Mouse (Mus musculus) retina, postnatal 1 day (tissue): Measurements from ENCODE around the gene Ing4.
"Not testable (repeated sequence)": the region's sequence is repeated elsewhere in the genome, so short reads cannot be mapped to it uniquely, and the experiment has no call there.

Experiments used
- DNase-seq: peaks from one replicate; pipeline ENCODE4 v3.0.0-alpha.2; 2012

Gene Ing4

DNA sequence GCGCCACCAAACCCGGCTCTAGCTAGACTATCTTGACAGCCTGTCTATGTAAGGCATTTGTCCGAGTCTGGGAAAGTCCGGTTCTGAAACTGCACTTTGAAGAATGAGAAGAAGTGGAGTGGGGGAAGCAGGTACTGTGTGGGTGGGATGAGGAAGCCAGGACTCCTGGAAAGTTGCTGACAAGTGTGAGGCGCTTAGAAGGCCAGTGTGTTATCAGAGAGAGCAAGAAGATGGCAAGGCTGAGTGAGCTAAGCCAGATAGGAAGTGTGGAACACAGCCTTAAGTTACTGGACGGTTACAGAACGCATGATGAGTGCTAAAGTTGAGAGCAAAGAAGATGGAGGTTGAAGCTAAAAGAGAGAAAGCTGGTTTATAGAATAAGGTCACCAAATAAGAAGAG is 2.5 kb downstream of the Ing4 start:
- no peak for DNase-seq

DNA sequence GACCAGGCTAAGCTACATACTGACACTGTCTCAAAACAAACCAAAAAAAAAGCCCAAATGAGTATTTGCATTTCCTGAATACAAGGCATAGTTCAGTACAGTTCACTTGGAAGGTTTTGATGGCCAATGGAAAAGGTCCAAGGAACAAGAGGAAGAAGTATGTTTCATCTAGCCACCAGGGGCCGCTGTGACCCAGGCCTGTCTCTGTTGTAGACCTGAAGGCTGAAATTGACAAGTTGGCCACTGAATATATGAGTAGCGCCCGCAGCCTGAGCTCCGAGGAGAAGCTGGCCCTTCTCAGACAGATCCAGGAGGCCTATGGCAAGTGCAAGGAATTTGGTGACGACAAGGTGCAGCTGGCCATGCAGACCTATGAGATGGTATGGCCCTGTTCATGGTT is 7.1 kb downstream of the Ing4 start:
- peak; percentile 89 for DNase-seq

DNA sequence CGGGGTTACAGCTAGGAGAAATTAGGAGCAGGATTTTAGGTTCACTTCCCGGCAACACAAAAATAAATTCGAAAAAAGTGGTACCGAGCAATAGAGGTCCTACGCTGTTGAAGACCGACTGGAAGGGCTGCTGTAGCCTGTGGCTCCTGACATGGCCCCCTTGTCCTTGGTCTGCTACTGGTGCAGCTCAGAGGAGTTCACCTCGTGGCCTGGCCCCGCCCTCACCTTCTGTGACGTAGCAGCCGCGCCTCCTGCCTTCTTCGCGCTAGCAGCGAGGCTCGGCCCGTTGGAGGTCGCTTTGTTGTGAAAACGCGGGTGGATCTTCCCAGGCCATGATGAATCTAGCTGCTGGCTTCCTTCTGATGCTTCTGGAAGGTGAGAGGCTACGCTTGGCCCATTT is 10.1 kb downstream of the Ing4 start, which contains the start of gene Acrbp:
Acrbp (plus strand) TSS at position 12 of the 400 bp plus-strand sequence.
- DNase-seq, result no peak

DNA sequence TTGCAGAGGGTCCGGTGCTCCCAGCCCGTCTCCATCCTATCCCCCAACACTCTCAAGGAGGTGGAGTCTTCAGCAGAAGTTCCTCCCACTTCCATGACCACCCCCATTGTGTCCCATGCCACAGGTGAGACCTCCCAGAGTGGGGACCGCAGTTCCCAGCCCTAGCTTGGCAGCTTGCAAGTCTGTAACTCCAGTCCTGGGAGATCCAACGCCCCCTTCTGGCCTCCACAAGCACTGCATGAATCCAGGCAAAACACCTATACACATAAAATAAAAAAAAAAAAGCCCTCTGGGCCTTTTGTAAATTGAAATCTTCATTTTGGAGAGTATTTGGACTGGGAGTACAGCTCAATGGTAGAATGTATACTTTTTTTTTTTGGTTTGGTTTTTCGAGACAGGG is 11.7 kb downstream of the Ing4 start:
- peak; percentile 42 for DNase-seq

DNA sequence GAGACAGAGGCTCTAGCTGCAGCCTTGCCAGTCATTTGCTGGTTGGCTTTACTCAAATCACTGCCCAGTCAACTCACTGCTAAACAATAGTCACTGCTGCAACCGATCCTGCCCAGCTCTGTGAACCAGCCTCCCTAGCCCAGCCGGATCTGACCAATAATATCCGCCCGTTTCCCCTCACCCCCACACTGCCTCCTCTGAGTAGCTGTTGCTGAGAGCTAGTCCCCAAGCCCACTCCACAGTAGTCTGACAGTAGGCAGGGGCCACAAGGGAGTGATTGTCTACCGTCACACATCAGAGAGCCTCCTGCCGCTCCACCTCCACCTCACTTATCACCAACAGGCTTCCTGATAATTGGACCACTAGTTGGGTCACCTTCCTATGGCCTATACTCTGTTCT is 21.9 kb downstream of the Ing4 start:
- DNase-seq, result peak; percentile 17

DNA sequence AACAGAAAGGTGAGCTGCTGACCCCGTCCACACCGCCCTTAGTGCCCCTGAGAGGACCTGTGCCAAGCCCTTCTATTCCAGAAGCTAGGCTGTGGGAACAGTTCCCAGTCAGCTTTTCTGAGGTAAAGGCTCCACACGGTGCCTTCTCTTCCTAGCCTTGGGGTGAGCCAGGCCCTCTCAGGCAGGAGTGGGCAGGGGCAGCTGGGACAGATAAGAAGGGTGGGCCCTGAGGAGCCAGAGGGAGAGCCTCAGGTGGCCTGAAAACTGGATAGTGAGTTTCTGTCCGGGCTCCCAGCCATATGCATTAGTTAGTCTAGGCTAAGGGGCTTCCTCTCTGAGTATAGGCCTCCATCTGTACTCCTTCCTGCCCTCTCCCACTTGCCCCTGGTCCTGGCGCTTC is 23.0 kb downstream of the Ing4 start:
- no peak for DNase-seq

DNA sequence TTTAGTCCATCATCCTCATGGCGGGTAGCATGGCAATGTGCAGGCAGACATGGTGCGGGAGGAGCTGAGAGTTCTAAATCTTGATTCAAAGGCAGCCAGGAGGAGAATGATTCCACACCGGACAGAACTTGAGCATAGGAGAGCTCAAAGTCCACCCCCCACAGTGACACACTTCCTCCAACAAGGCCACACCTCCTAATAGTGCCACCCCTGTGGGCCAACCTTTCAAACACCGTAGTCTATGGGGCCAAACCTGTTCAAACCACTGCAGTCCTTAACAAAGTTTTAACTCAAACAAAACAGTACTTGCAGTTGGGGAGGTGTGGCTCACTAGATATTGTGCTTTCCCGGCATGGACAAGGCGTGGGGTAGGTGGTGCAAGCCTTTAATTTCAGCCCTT is 24.3 kb downstream of the Ing4 start:
- no peak for DNase-seq

DNA sequence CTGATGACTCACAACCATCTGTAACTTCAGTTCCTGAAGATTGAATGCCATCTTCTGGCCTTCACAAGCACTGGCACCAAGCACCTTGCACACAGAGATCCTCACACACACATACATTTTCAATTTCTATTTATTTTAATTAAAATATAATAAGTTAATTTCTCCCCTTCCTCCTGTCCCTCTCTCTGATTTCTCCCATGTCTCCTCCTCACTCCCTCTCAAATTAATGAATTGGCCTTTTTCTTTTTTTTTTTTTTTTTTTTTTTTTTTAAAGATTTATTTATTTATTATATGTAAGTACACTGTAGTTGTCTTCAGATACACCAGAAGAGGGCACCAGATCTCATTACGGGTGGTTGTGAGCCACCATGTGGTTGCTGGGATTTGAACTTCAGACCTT is 25.7 kb downstream of the Ing4 start:
- not testable (repeated sequence) for DNase-seq

DNA sequence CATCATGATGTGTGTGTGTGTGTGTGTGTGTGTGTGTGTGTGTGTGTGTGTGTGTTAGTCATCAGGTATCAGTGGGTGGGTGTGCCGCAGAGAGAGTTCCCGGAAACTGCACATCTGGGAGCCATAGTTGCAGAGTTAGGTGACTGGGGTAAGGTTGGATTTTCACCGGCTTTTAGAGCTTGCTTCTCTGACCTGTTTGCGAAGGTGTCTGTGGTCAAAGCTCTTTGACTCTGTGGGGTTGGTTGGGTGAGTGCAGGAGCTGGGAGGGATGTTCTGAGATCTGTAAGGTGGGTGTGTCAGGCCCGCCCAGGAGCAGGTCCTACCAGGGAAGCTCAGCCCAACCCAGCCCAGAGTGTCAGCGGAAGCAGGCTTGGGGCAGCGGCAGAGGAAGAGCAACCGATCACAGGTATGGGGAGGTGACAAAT is 28.0 kb downstream of the Ing4 start, which contains the start of gene Lpar5:
Lpar5 (plus strand) TSS at position 350 of the 425 bp plus-strand sequence.
- DNase-seq, result no peak

DNA sequence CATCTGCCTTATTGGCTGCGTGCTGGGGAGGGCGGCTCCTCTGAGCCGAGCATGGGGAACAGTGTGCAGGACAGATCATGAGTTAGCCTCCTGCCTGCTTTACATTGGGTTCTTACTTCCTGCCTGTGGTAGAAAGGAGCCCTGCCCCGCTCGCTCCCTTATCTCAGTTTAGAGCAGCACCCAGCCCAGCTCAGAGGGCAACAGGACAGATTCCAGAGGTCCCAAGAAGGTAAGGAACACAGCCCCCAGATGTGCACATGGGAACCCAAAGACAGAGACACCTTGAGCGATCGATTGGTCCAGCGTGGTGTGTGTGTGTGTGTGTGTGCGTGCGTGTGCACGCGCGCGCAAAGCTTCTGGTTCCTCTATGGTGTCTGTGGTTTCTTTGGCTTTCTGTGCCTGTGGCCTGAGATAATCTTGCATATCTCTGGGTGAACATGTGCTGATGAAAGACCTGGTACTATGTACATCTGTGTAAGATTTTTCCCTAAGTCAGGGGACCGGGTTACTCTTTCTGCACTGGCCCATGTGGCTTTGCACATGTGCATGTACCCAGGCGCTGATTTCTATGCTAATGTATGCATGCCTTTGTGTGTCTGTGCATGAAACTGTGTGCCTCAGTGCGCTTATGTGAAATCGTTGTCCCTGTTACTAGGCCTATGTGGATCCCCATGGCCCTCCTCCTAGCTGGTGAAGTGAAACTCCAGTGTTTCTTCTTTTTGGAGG is 31.8 kb downstream of the Ing4 start:
- no peak for DNase-seq

DNA sequence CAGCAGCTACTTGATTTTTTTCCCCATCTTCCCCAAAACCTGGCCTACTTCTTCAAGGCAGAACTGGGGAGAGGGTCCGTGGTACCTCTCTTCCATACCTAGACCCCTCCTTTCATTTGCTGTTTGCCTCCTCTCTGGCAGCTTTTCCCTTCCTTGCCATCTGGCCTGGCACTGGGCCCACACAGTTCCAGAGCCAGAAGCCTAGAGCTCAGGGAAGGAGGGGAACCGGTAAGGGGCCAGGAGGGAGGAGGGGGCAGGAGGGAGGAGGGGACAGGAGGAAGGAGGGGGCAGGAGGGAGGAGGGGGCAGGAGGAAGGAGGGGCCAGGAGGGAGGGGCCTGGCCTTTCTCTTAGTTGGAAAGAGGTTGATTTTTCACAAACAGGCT is 32.3 kb downstream of the Ing4 start:
- peak; percentile 84 for DNase-seq

DNA sequence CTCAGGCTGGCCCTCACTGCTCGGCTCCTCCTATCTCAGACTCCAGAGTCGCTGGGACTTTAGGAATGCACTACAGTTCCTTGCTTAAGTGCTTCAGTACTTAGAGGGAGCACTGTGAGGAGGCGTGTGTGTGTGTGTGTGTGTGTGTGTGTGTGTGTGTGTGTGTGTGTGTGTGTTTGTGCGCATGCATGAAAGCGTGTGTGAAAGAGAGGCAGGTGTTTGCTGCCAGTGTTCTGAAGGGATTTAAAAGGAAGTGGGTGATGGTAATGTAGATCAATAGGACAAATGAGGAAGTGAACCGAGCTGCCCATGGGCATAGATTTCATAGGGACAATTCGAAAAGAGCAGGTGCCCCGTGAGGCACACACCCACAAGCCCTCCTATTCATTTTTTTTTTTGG is 34.3 kb downstream of the Ing4 start:
- DNase-seq, result no peak

DNA sequence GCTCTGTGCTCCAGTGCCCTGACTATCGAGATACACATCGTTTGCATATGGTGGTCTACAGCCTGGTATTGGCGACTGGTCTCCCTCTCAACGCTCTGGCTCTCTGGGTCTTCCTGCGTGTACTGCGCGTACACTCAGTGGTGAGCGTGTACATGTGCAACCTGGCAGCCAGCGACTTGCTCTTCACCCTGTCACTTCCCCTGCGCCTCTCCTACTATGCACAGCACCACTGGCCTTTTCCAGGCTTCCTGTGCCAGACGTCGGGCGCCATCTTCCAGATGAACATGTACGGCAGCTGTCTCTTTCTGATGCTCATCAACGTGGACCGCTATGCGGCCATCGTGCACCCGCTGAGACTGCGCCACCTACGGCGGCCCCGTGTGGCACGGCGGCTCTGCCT is 41.8 kb downstream of the Ing4 start:
- DNase-seq, result no peak

DNA sequence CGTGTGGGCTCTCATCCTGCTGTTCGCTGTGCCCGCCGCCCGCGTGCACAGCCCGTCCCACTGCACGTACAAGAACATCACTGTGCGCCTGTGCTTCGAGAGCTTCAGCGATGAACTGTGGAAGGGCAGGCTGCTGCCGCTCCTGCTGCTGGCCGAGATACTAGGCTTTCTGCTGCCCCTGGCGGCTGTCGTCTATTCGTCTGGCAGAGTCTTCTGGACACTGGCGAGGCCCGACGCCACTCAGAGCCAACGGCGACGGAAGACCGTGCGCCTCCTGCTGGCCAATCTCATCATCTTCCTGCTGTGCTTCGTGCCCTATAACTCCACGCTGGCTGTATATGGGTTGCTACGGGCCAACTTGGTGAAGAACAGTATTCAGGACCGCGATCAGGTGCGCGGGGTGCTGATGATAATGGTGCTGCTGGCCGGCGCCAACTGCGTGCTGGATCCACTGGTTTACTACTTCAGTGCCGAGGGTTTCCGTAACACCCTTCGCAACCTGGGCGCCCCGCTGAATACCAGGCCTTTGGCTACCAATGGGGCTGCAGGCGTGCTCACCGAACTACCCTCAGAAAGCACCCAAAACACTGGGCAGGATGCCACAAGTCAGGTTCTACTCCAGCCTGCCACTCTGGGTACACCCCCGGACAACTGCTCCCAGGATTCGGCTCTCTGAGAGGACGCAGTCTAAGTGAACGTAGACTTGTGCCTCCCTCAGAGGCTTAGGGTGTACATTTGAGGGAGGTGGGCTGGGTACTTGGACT is 42.4 kb downstream of the Ing4 start:
- peak; percentile 98 for DNase-seq

DNA sequence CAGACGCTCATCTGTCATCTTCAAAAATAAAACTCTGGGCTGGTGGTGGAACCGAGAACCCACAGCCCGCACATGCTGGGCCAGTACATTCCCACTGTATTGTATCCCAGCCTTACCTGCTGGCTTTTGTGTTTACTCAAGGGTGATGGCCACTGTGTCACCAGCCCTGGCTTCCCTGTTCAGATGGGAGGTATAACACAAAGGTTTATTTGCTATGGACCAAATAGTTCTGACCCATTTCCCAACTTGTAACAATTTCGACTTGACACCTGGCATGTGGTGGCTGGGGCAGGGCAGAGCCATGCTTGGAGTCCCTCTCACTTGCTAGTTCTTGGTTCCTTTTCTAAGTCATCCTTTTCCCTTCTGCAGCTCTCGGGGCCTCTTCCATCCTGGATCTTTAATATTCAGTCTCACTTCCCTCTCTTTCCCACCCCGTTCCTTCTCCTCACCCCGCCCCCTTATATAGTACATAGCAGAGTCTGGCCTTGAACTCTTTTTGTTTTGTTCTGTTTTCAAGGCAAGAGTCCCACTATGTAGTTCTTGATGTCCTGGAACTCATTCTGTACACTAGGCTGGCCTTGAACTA is 43.3 kb downstream of the Ing4 start:
- DNase-seq, result no peak

DNA sequence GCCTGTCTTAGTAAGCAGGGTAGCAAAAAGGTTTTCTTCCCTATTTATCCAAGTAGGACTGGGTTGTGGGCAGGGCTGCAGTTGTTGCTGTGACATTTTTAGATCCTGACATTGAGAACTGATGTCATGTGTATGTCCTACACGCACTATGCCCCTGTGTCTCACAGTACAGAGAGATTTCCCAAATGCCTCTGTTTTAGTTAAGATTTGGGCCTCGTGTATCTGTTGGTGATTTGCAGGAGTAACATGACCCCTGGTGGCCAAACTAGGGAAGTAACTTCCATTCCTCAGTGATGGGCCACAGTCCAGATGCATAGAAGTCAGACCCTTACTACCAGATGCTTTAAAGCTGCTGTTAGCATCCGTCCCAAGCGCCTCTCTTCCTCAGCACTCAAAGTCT is 44.9 kb downstream of the Ing4 start:
- peak; percentile 85 for DNase-seq

DNA sequence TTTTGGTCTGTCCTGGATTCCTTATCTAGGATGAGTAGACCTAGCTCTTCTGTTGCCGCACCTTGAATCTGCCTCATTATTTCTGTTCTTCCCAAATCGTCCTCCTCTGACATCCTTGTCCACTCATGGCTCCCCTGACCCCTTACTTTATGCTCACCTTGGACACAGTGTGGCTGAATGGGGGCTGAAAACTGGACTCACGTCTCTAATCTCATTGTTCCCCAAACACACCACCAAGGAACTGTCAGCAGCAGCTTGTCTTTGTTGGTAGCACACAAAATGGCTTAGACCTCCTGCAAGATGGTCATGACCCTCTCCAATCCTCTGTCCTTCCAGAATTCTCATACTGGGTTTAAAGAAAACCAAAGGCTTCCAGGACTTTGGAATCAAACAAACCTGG is 48.4 kb downstream of the Ing4 start:
- DNase-seq, result no peak

DNA sequence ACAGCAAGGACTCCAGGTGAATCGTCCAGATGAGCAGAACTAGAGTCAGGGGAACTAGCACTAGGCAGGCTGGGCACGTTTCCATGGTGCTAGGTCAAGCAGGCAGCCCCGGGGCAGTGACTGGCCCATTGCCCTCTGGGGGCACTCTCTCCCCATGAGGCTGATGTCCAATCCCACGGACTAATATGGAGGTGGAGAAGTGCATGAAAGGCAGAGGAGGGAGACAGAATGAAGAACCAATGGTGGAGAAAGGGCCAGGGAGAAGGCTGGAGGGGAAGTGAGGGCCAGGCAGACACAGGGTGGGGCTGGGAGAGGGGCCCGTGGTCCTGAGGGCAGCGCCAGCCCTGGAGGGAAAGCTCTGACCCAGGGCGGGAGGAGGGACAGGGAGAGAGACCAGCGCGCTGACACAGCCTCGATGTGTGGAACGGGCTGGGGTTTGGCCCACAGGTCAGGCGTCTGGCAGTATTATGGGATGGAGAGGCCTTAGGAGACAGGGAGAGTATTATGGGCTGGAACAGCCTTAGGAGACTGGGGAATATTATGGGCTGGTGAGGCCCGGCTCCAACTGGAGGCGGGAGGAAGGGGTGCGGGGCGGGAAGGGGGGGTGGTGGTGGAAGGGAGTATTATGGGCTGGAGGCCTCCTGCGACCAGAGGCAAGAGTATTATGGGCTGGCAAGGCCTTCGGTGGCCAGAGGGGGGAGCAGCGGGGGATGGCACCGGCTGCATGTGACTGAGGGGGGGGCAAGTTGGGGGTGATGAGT is 49.2 kb downstream of the Ing4 start:
- peak; percentile 97 for DNase-seq

DNA sequence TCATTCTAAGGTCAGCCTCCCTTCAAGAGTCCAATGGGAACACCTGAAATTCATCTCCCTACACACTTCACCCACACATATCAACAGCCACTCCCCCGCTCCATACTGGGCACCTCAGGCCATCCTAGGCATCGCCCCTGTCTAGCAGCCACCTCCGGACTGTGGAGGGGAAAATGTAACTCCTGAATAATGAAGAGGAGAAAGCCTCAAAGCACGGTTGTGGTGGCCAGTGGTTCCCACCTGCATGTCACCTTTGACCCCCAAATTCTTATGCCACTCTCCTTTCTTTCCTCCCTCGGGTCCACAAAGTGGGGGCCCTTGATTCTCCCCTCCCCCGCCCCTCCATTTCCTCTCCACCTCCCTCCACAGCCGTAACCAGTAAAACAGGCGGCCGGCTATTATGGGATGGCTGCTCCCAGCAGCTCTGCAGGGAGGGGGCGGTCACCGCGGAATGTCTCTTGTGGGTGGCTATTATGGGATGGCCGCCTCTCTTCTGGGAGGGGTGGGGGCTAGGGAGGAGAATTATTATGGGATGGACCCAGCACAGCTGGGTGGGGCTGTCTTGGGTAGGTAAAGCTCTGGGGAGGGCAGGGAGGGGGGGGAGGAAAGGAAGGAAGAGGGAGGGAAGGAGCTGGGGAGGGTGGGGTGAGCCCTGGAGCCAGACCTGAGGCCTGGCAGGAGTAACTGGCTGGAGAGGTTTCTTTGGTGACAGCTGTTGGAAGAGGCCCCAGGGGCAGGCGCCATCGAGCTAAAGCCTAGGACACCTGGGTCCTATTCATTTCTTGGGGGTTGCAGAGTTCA is 50.2 kb downstream of the Ing4 start:
- peak; percentile 87 for DNase-seq

DNA sequence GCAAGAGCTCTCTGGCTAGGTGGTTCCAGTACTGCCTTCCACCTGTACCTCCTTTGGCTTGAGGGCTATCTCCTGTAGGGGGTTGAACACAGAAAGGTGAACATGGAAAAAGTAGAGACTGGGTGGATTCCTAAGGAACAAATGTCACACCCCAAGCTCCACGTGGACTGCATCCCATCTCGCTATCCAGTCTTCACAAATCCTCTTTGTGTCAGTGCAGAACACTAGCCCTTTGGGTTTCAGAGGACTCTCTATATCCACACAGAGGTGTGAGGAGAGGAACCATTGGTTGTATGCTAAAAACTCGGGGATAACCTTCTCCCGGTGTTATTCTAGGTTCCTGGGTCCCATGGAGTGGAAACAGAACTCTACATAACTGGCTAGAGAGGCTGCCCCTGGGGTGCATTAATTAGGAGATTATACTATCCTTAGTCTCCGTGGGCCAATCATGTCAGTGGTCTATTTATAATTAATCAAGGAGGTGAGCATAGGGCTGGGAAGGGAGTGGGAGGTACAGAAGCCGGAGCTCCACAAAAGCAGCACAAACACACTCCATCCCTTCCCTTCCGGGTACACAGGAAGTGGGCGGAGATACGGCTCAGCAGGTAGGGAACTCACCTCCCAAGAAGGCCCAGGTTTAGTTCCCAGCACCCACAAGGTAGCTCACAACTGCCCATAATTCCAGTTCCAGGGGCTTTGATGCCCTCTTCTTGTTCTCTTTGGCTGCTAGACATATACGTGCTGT is 51.0 kb downstream of the Ing4 start:
- DNase-seq, result peak; percentile 16

DNA sequence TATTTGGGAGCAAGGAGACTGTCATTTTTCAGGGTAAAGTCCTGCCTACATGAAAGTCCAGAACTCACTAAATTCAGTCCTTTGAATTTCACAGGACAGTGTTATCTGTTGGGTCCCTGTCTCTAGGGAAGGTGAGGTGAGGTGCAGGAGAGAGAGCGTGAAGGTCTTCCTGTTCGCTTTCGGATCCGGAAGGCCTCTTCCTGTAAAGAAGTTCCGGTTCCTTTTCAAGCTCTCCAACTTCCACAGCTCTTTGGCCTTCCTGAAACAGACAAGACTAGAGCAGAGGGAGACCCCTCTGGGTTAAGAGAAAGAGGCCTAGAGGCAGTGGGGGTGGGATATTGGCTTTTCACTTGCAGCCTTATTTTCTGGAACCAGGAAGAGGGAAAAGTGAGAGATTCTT is 52.8 kb downstream of the Ing4 start:
- no peak for DNase-seq

DNA sequence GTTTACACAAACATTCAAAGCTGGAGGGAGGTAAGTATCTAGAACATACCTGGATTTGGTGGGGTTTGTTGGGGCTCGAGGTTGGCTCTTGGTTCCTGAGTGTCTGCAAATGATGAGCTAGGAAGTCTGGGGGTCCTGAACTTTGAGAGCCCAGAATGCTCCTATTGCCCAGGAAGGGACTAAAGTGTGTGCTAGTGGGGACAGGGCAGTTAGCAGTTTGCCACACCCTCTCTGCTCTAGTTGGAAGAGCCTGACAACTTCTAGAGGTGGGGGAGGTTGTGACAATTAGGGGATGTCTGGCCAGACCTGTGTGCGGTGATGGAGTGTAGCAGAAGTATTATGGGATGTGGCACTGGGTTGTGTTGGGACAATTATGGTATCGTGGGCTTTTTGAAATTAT is 55.3 kb downstream of the Ing4 start:
- DNase-seq, result peak; percentile 65
